Mouse (Mus musculus) cerebellum, adult 9-11 months (tissue): ENCODE results near the gene Klhl26.

Experiments used
- DNase-seq: peaks from one replicate; pipeline ENCODE4 v3.0.0; 2022

The Klhl26 gene

GRCm38 (mm10) chr8:70469295-70469916 lies 7.4 kb downstream of the Klhl26 start:
- no peak for DNase-seq

GRCm38 (mm10) chr8:70468733-70469132 lies 8.0 kb downstream of the Klhl26 start:
- DNase-seq = no peak

GRCm38 (mm10) chr8:70467907-70468306 lies 8.9 kb downstream of the Klhl26 start:
- no peak for DNase-seq

GRCm38 (mm10) chr8:70467229-70467725 lies 9.5 kb downstream of the Klhl26 start:
- DNase-seq = no peak

- DNase-seq = no peak
These were observed 10.0 kb downstream of the Klhl26 start for GRCm38 (mm10) chr8:70466771-70467170.

- DNase-seq = no peak
These were observed 10.5 kb downstream of the Klhl26 start for GRCm38 (mm10) chr8:70466305-70466704.

- no peak for DNase-seq
These were observed 11.1 kb downstream of the Klhl26 start for GRCm38 (mm10) chr8:70465701-70466100.

GRCm38 (mm10) chr8:70464162-70464561 lies 12.6 kb downstream of the Klhl26 start:
- DNase-seq = no peak

GRCm38 (mm10) chr8:70463306-70463705 lies 13.5 kb downstream of the Klhl26 start:
- no peak for DNase-seq

GRCm38 (mm10) chr8:70462516-70462813 lies 14.3 kb downstream of the Klhl26 start:
- DNase-seq = no peak

- DNase-seq = no peak
These were observed 14.8 kb downstream of the Klhl26 start for GRCm38 (mm10) chr8:70461765-70462515.

GRCm38 (mm10) chr8:70460606-70461005 lies 16.2 kb downstream of the Klhl26 start:
- peak; percentile 73 for DNase-seq

- no peak for DNase-seq
These were observed 16.6 kb downstream of the Klhl26 start for GRCm38 (mm10) chr8:70460199-70460598.

GRCm38 (mm10) chr8:70459636-70460035 lies 17.1 kb downstream of the Klhl26 start:
- DNase-seq = no peak

GRCm38 (mm10) chr8:70458462-70458861 lies 18.3 kb downstream of the Klhl26 start:
- no peak for DNase-seq

- DNase-seq = no peak
These were observed 18.9 kb downstream of the Klhl26 start for GRCm38 (mm10) chr8:70457882-70458281.

GRCm38 (mm10) chr8:70456996-70457395 lies 19.8 kb downstream of the Klhl26 start:
- DNase-seq = no peak

GRCm38 (mm10) chr8:70453852-70454251 lies 22.9 kb downstream of the Klhl26 start:
- DNase-seq = no peak

- DNase-seq = no peak
These were observed 24.4 kb downstream of the Klhl26 start for GRCm38 (mm10) chr8:70452196-70452966.

GRCm38 (mm10) chr8:70447639-70448420 lies 28.9 kb downstream of the Klhl26 start:
- DNase-seq = peak; percentile 67

GRCm38 (mm10) chr8:70445988-70446387 lies 30.8 kb downstream of the Klhl26 start:
- no peak for DNase-seq

GRCm38 (mm10) chr8:70443326-70443725 lies 33.4 kb downstream of the Klhl26 start:
- no peak for DNase-seq

GRCm38 (mm10) chr8:70441565-70441964 lies 35.2 kb downstream of the Klhl26 start:
- peak; percentile 52 for DNase-seq
